Mouse (Mus musculus): ENCODE measurements around the gene Fbln5.

DNA sequence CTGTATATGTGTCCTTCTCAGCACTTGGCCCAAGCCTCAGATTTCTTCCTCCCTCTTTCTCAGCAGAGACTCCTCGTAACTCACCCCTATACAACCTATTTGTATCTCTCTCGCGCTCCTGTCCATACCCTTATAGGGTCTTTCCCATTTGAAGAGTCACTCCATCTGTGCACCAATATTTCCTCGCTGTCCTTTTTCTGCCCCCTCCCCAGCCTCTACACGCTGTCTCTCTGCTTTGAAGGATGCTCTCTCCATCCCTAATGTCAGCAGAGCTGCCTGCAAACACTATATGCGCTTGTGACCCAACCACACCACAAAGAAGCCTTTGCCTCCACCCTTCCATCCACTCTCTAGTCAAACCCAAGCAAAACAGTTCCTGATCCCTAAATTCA lies 14.3 kb upstream of the Fbln5 start:
- TF ChIP-seq CTCF (IDR thresholded peaks at IDR 0.05; ENCODE audit: low read depth), result no peak
- TF ChIP-seq EP300 (IDR thresholded peaks at IDR 0.05; ENCODE audit: low read depth), result no peak

Data from liver, embryonic 14.5 days (tissue).